Comparison of ENCODE assay signal across 14 mouse cellular contexts in genomic region chr13:5591286-5591685, GRCm38 (mm10).
"Had no signal": no experiment of that assay in that cellular context is flagged by ENCODE, and none has a peak within 500 bp of the region (broad histone marks: within the 10 kb centered on the region; RNA-seq: fewer than 3 reads in every experiment).

No protein-coding gene starts in this region.

- H3K4me1 ChIP-seq: limb, embryonic 12.5 days; lung, embryonic 15.5 days; stomach, embryonic 15.5 days had no signal

- H3K27ac ChIP-seq: layer of hippocampus, adult 2 months; limb, embryonic 12.5 days; liver, embryonic 13.5 days; neural tube, embryonic 13.5 days; stomach, embryonic 15.5 days had no signal

- H3K9me3 ChIP-seq: limb, embryonic 12.5 days; liver, embryonic 13.5 days; lung, embryonic 15.5 days; neural tube, embryonic 13.5 days; stomach, embryonic 15.5 days had no signal

- H3K36me3 ChIP-seq: limb, embryonic 12.5 days; liver, embryonic 13.5 days; lung, embryonic 15.5 days; neural tube, embryonic 13.5 days; stomach, embryonic 15.5 days had no signal

- DNase-seq: kidney, postnatal 10 days; kidney, postnatal 4 days; liver; liver, embryonic 13.5 days; liver, postnatal 0 days; right cerebral cortex, postnatal 4 days; thymus, adult 2 months; thymus, postnatal 25 days had no signal

- H3K4me3 ChIP-seq: layer of hippocampus, adult 2 months; limb, embryonic 12.5 days; liver, embryonic 13.5 days; lung, embryonic 15.5 days; neural tube, embryonic 13.5 days; stomach, embryonic 15.5 days had no signal

- H3K9ac ChIP-seq: limb, embryonic 12.5 days; liver, embryonic 13.5 days; liver, postnatal 0 days; lung, embryonic 15.5 days; neural tube, embryonic 13.5 days; stomach, embryonic 15.5 days had no signal

- H3K4me2 ChIP-seq: limb, embryonic 12.5 days; liver, embryonic 13.5 days; lung, embryonic 15.5 days; midbrain, embryonic 11.5 days; neural tube, embryonic 13.5 days; stomach, embryonic 15.5 days had no signal

- H3K27me3 ChIP-seq: limb, embryonic 12.5 days; liver, embryonic 13.5 days; lung, embryonic 15.5 days; neural tube, embryonic 13.5 days; stomach, embryonic 15.5 days had no signal
